Mouse (Mus musculus): ENCODE measurements around the gene Bmt2. TPM values are rescaled to one million over a fixed set of nuclear protein-coding genes. Genes with fewer than 3 reads are reported as not detected.

The Bmt2 gene
- polyA plus RNA-seq, 1 experiment from 2014 or later = 31.1 TPM

GRCm38 (mm10) chr6:13636582-13636989, 41.2 kb downstream of the Bmt2 start:
- Histone ChIP-seq H3K27me3 (ENCODE audit: control insufficient read depth, insufficient read depth, low read length) (no peaks in the 10 kb centered on the region), H3K4me1 (ENCODE audit: control insufficient read depth, insufficient read depth, low read length) (no peaks in the 10 kb centered on the region), H3K36me3 (ENCODE audit: control insufficient read depth, insufficient read depth, low read length) (no peaks in the 10 kb centered on the region), H3K4me3 (ENCODE audit: low read depth, low read length) (no peak overlapping the region), H3K27ac (ENCODE audit: low read depth, low read length) (no peak overlapping the region), H3K9me3 (ENCODE audit: control insufficient read depth, low read length) (no peaks in the 10 kb centered on the region), H3K4me2 (ENCODE audit: low read depth, low read length) (no peak overlapping the region), H3K9ac (replicated peaks; ENCODE audit: low read depth, low read length) (no peak overlapping the region)
- ATAC-seq (ENCODE audit: low read depth) = no peak
- whole genome bisulfite sequencing = 85% methylated on average over 3 of the region's 3 CpGs

GRCm38 (mm10) chr6:13632571-13632970, 45.2 kb downstream of the Bmt2 start:
- H3K4me1 ChIP-seq (ENCODE audit: control insufficient read depth, insufficient read depth, low read length) = no peaks in the 10 kb centered on the region
- no peak overlapping the region for H3K27ac ChIP-seq (ENCODE audit: low read depth, low read length)
- no peak overlapping the region for H3K4me3 ChIP-seq (ENCODE audit: low read depth, low read length)
- no peaks in the 10 kb centered on the region for H3K9me3 ChIP-seq (ENCODE audit: control insufficient read depth, low read length)
- H3K27me3 ChIP-seq (ENCODE audit: control insufficient read depth, insufficient read depth, low read length) = no peaks in the 10 kb centered on the region
- no peak overlapping the region for H3K4me2 ChIP-seq (ENCODE audit: low read depth, low read length)
- H3K9ac ChIP-seq (replicated peaks; ENCODE audit: low read depth, low read length) = no peak overlapping the region
- WGBS = 94% methylated on average over 1 of the region's 1 CpGs
- ATAC-seq (ENCODE audit: low read depth) = no peak
- 0 out of 2 replicates have a peak, but pooled peaks cover 3% of the 10 kb centered on the region for H3K36me3 ChIP-seq (ENCODE audit: control insufficient read depth, insufficient read depth, low read length)

- H3K4me2 ChIP-seq (ENCODE audit: low read depth, low read length) = no peak overlapping the region
- no peak overlapping the region for H3K27ac ChIP-seq (ENCODE audit: low read depth, low read length)
- H3K36me3 ChIP-seq (ENCODE audit: control insufficient read depth, insufficient read depth, low read length) = 0 out of 2 replicates have a peak, but pooled peaks cover 3% of the 10 kb centered on the region
- H3K4me1 ChIP-seq (ENCODE audit: control insufficient read depth, insufficient read depth, low read length) = no peaks in the 10 kb centered on the region
- H3K4me3 ChIP-seq (ENCODE audit: low read depth, low read length) = no peak overlapping the region
- H3K27me3 ChIP-seq (ENCODE audit: control insufficient read depth, insufficient read depth, low read length) = no peaks in the 10 kb centered on the region
- no peaks in the 10 kb centered on the region for H3K9me3 ChIP-seq (ENCODE audit: control insufficient read depth, low read length)
- 86% methylated on average over 2 of the region's 2 CpGs for WGBS
- no peak overlapping the region for H3K9ac ChIP-seq (replicated peaks; ENCODE audit: low read depth, low read length)
- ATAC-seq (ENCODE audit: low read depth) = no peak
These were observed 47.2 kb downstream of the Bmt2 start for GRCm38 (mm10) chr6:13630607-13631006.

- H3K4me3 ChIP-seq (ENCODE audit: low read depth, low read length) = no peak overlapping the region
- 88% methylated on average over 2 of the region's 2 CpGs for WGBS
- no peak overlapping the region for H3K9ac ChIP-seq (replicated peaks; ENCODE audit: low read depth, low read length)
- no peaks in the 10 kb centered on the region for H3K9me3 ChIP-seq (ENCODE audit: control insufficient read depth, low read length)
- no peak overlapping the region for H3K4me2 ChIP-seq (ENCODE audit: low read depth, low read length)
- no peaks in the 10 kb centered on the region for H3K4me1 ChIP-seq (ENCODE audit: control insufficient read depth, insufficient read depth, low read length)
- H3K36me3 ChIP-seq (ENCODE audit: control insufficient read depth, insufficient read depth, low read length) = no peaks in the 10 kb centered on the region
- H3K27ac ChIP-seq (ENCODE audit: low read depth, low read length) = no peak overlapping the region
- H3K27me3 ChIP-seq (ENCODE audit: control insufficient read depth, insufficient read depth, low read length) = no peaks in the 10 kb centered on the region
- no peak for ATAC-seq (ENCODE audit: low read depth)
These were observed 58.1 kb downstream of the Bmt2 start for GRCm38 (mm10) chr6:13619618-13620017.

GRCm38 (mm10) chr6:13617110-13617509, 60.7 kb downstream of the Bmt2 start:
- no peak overlapping the region for H3K27ac ChIP-seq (ENCODE audit: low read depth, low read length)
- H3K36me3 ChIP-seq (ENCODE audit: control insufficient read depth, insufficient read depth, low read length) = no peaks in the 10 kb centered on the region
- H3K4me2 ChIP-seq (ENCODE audit: low read depth, low read length) = no peak overlapping the region
- H3K9me3 ChIP-seq (ENCODE audit: control insufficient read depth, low read length) = no peaks in the 10 kb centered on the region
- 92% methylated on average over 3 of the region's 3 CpGs for WGBS
- H3K9ac ChIP-seq (replicated peaks; ENCODE audit: low read depth, low read length) = no peak overlapping the region
- no peak for ATAC-seq (ENCODE audit: low read depth)
- H3K4me3 ChIP-seq (ENCODE audit: low read depth, low read length) = no peak overlapping the region
- no peaks in the 10 kb centered on the region for H3K27me3 ChIP-seq (ENCODE audit: control insufficient read depth, insufficient read depth, low read length)
- H3K4me1 ChIP-seq (ENCODE audit: control insufficient read depth, insufficient read depth, low read length) = no peaks in the 10 kb centered on the region

- H3K9me3 ChIP-seq (ENCODE audit: control insufficient read depth, low read length) = no peaks in the 10 kb centered on the region
- H3K4me3 ChIP-seq (ENCODE audit: low read depth, low read length) = no peak overlapping the region
- H3K4me2 ChIP-seq (ENCODE audit: low read depth, low read length) = no peak overlapping the region
- WGBS = 93% methylated on average over 3 of the region's 3 CpGs
- no peaks in the 10 kb centered on the region for H3K36me3 ChIP-seq (ENCODE audit: control insufficient read depth, insufficient read depth, low read length)
- H3K27me3 ChIP-seq (ENCODE audit: control insufficient read depth, insufficient read depth, low read length) = no peaks in the 10 kb centered on the region
- H3K27ac ChIP-seq (ENCODE audit: low read depth, low read length) = no peak overlapping the region
- no peak overlapping the region for H3K9ac ChIP-seq (replicated peaks; ENCODE audit: low read depth, low read length)
- no peaks in the 10 kb centered on the region for H3K4me1 ChIP-seq (ENCODE audit: control insufficient read depth, insufficient read depth, low read length)
- no peak for ATAC-seq (ENCODE audit: low read depth)
These were observed 63.2 kb downstream of the Bmt2 start for GRCm38 (mm10) chr6:13614568-13614967.

- Histone ChIP-seq H3K27ac (ENCODE audit: low read depth, low read length) (no peak overlapping the region), H3K4me1 (ENCODE audit: control insufficient read depth, insufficient read depth, low read length) (no peaks in the 10 kb centered on the region), H3K36me3 (ENCODE audit: control insufficient read depth, insufficient read depth, low read length) (no peaks in the 10 kb centered on the region), H3K27me3 (ENCODE audit: control insufficient read depth, insufficient read depth, low read length) (no peaks in the 10 kb centered on the region), H3K4me2 (ENCODE audit: low read depth, low read length) (no peak overlapping the region), H3K9me3 (ENCODE audit: control insufficient read depth, low read length) (no peaks in the 10 kb centered on the region), H3K4me3 (ENCODE audit: low read depth, low read length) (no peak overlapping the region), H3K9ac (replicated peaks; ENCODE audit: low read depth, low read length) (no peak overlapping the region)
- 87% methylated on average over 3 of the region's 3 CpGs for WGBS
- no peak for ATAC-seq (ENCODE audit: low read depth)
These were observed 64.1 kb downstream of the Bmt2 start for GRCm38 (mm10) chr6:13613671-13614070.

GRCm38 (mm10) chr6:13610869-13611268, 66.9 kb downstream of the Bmt2 start:
- Histone ChIP-seq H3K9ac (replicated peaks; ENCODE audit: low read depth, low read length) (no peak overlapping the region), H3K27ac (ENCODE audit: low read depth, low read length) (no peak overlapping the region), H3K36me3 (ENCODE audit: control insufficient read depth, insufficient read depth, low read length) (no peaks in the 10 kb centered on the region), H3K27me3 (ENCODE audit: control insufficient read depth, insufficient read depth, low read length) (no peaks in the 10 kb centered on the region; the same call in 1 of the 2 replicates), H3K9me3 (ENCODE audit: control insufficient read depth, low read length) (no peaks in the 10 kb centered on the region), H3K4me1 (ENCODE audit: control insufficient read depth, insufficient read depth, low read length) (peaks cover 8% of the 10 kb centered on the region; the same call in 1 of the 2 replicates), H3K4me3 (ENCODE audit: low read depth, low read length) (no peak overlapping the region), H3K4me2 (ENCODE audit: low read depth, low read length) (no peak overlapping the region)
- ATAC-seq (ENCODE audit: low read depth) = no peak
- WGBS = 92% methylated on average over 2 of the region's 2 CpGs

- Histone ChIP-seq H3K4me1 (ENCODE audit: control insufficient read depth, insufficient read depth, low read length) (peaks cover 8% of the 10 kb centered on the region; the same call in 1 of the 2 replicates), H3K36me3 (ENCODE audit: control insufficient read depth, insufficient read depth, low read length) (no peaks in the 10 kb centered on the region), H3K9ac (replicated peaks; ENCODE audit: low read depth, low read length) (no peak overlapping the region), H3K9me3 (ENCODE audit: control insufficient read depth, low read length) (no peaks in the 10 kb centered on the region), H3K4me3 (ENCODE audit: low read depth, low read length) (no peak overlapping the region), H3K27ac (ENCODE audit: low read depth, low read length) (no peak overlapping the region), H3K4me2 (ENCODE audit: low read depth, low read length) (no peak overlapping the region), H3K27me3 (ENCODE audit: control insufficient read depth, insufficient read depth, low read length) (no peaks in the 10 kb centered on the region; the same call in 1 of the 2 replicates)
- no peak for ATAC-seq (ENCODE audit: low read depth)
- WGBS = 70% methylated on average over 5 of the region's 5 CpGs
These were observed 68.2 kb downstream of the Bmt2 start for GRCm38 (mm10) chr6:13609353-13610140.
